Mouse (Mus musculus): ENCODE data around the gene Tlr6.

Tlr6 gene

DNA sequence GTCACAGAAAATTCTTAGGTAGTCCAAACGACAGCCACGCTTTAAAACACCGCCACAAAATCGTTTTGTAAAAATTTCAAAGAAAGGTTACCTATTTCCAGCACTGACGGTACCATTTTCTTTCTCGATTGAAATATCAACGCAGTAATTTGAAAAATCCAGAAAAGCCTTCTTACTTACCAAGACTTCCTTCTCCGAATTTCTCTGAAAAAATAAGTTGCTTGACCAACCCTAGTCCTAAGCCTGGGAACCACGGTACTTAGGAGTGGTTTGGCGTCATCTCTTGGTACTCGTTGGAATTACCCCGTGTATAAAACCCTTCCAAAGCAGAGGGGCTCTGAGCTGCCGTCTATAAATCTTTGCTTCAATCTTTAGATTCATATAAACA is at the start of gene Tlr6:
Tlr6 (minus strand) TSS at position 255 of the 388 bp plus-strand sequence.
- DNase-seq (ENCODE audit: low spot score): no peak

DNA sequence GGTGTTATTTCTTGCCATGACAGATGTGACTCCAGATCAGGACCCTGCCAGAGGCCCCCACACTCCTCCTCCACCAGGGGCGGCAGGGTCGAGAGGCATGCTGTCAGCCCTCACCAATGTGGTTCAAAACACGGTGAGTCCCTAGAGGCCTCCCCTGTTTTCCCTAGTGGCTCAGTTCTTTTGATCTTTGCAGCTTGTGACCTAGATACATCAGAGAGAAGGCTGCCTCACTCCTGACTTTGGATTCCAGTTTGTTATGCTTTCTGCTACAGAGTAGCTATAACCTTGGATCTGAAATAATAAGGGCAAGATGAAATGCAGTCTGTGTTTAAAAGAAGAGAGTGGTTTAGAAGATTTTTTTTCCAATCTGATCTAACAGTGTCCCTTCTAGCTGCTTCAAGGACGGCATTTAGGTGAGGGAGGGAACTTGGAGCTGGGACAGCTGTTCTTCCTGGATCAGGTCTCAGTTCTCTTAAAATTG is 46.2 kb upstream of the Tlr6 start:
- DNase-seq (ENCODE audit: low spot score): no peak

DNA sequence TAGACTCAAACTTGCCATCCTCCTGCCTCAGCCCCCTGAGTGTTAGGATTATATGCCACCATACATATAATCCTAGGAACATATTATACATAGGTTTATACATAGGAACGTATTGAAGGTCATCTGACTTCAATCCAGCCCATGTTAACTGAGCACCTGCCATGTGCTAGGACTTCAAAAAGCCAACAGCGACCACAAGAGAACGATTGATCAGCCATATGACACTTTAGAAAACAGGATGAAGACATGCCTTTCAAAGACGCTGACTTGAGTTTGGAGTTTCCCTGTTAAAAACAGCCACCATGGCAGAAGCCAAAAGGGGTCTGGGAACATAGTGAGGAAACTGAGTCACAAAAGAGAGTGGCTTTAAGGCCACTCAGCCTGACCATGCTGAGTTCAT is 45.4 kb upstream of the Tlr6 start:
- no peak for DNase-seq (ENCODE audit: low spot score)

DNA sequence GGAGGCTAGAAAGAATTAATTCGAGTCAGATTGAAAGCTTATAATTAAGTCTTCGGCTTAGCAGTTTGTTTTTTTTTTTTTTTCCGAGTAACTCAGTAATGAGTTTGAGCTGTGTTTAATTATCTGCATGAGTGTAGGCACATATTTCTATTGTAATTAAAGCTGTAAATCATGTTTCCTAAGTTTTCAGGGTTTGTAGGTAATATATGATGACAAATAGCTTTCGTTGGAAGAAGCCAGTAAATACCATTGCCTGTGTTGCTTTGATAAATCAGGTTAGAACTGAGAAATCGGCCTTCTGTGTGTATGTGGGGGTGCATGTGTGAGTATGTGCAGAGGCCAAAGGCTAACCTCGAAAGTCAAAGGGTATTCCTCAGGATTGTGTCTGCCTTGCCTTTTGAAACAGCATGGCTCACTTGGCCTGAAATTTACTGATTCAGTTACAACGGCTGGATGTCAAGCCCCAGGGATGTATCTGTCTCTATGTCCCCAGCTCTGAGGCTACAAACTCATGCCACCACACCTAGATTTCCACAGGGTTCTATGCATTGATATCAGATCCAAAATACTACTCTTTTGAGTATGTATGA is 44.1 kb upstream of the Tlr6 start:
- DNase-seq (ENCODE audit: low spot score): no peak

DNA sequence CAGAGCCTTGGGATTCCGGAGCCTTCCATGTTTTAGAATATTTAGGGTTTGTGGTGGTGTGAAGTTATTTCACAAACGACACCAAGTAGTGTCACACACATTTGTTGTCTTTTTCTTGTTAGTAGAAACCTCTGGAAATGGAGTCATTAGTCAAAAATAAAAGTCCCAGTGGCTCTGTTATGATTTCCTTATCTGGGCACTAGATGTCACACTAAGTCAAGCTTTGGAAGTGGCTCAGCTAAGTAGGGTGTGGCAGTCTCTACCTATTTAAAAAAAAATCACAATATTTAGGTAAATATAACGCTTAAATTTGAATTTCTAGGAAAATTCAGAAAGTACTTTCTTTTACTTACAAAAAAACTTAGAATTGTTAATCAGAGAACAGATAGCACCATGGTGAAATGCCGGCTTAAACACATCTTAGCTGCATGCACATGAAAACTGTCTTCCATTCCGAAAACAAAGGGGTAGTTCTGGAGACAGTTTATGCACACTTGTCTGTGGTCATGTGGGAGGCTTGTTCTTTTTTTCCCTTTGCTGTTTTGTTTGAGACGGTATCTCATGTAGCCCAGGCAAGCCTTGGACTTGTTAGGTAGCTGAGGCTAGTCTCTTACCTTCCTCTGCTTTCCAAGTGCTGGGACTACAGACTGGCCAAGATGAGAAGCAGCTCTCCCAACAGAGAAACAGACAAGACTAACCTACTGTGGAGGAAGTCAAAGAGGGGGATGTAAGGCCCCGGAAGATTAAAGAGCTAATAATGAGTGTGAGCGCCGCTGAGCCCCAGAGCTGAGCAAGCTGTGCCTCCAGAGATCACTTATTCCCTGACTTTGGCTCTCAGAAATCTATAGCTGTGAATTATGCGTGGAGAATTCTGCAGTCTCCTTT is 43.3 kb upstream of the Tlr6 start:
- DNase-seq (ENCODE audit: low spot score): no peak

DNA sequence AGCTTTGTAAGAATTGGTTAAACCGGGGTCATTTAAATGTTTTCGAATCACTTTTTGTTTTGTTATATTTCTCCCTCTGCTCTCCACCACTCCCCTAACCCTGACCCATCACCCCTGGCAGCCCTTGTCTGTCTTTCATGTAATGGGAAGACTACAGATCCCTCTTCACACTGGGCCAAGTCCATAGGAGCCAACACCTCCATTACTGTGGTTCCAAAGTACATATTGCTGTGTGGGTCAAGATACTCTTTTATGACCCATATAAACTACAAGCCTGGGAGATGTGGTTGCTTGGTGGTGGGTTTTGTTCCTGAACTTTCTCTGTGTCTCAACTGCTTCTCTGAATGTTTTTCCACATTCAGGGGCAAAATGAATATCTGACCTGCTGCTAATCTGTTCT is 35.5 kb upstream of the Tlr6 start:
- DNase-seq (ENCODE audit: low spot score): no peak

DNA sequence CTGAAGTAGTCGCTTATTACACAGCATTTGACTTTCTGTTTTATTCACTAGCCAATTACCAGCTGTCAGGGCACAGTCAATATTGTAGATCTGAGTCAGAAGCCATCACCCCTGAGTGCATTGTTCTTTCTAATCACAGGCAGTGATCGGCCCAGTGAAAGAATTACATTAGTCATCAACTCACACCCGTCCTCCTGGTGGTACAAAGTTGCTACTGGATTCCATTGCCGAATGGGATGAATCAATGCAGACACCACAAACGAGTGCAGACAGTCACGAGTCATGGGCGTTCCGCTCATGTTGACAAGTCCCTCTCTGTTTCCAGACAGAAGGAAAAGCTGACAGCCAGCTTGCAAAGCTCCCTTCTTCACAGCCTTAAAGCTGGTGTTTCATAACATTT is 32.6 kb upstream of the Tlr6 start:
- no peak for DNase-seq (ENCODE audit: low spot score)

DNA sequence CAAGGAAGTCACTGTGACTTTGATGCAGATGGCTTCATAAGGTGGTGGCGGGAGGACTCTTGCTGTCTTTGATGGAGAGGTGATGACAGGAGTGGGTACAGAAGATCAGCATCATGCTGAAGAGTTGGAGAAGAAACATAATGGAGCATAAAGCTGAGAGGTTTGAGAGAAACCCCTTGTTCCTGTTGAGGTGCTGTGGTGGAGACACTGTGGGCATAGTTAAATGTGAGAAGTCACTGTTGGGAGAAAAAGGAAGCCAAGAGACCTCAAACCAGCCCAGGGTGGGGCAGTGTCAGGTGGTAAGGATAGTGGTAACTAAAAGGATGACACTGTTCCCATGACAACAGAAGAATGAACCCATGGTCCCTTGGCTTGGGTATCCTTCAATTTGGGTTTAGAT is 30.0 kb upstream of the Tlr6 start:
- no peak for DNase-seq (ENCODE audit: low spot score)

DNA sequence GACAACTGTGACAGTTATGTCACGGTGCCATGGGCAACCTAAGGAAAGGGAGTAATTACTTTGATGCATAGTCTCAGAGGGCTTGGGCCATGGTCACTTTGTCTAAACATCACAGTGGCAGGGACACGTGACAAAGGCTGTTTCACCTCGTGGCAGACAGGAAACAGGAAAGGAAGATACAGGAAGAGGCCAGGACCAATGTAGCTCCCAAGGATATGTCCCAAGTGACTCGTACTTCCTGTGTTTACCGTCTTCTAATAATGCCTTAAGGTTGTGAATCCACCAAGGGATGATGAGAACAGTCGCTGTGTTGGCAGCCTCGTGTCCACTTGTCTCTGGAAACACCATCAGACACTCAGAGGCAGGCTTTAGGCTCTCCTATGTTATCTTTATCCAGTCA is 26.1 kb upstream of the Tlr6 start:
- no peak for DNase-seq (ENCODE audit: low spot score)

DNA sequence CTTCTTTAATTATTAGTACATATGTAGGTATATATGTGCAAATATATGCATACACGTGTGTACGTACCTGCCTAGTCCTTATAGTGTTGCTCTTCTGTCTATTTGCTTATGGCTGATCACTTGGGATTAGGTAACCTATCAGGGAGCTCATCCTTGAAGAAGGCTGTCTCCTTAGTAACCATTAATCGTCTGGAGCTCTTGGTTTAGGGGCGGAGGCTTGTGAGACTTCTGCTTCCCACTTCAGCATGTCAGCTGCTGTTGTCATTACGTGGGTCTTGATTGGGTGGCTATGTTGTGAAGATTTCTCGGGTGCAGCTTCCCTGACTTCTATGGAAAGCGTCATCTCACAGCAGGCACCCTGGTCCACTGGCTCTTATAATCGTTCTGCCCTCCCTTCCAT is 17.2 kb upstream of the Tlr6 start:
- no peak for DNase-seq (ENCODE audit: low spot score)

DNA sequence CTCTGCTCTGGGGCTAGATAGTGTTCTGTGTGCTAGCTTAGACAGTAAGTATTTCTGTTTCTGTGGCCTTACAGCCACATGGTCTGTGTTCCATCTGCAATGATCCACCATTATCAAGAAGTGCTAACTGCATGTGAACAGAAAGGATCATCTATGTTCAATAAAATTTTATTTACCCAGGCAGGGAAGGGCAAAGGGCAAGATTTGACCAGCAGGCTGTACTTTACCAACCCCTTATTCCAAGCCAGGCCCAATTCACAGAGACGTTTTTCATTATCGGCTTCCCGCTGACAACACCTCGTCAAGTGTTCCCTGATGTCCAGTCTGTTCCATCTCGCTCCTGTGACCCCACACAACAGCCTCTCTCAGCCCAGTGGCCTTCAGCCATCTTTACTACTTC is 15.2 kb upstream of the Tlr6 start:
- no peak for DNase-seq (ENCODE audit: low spot score)

DNA sequence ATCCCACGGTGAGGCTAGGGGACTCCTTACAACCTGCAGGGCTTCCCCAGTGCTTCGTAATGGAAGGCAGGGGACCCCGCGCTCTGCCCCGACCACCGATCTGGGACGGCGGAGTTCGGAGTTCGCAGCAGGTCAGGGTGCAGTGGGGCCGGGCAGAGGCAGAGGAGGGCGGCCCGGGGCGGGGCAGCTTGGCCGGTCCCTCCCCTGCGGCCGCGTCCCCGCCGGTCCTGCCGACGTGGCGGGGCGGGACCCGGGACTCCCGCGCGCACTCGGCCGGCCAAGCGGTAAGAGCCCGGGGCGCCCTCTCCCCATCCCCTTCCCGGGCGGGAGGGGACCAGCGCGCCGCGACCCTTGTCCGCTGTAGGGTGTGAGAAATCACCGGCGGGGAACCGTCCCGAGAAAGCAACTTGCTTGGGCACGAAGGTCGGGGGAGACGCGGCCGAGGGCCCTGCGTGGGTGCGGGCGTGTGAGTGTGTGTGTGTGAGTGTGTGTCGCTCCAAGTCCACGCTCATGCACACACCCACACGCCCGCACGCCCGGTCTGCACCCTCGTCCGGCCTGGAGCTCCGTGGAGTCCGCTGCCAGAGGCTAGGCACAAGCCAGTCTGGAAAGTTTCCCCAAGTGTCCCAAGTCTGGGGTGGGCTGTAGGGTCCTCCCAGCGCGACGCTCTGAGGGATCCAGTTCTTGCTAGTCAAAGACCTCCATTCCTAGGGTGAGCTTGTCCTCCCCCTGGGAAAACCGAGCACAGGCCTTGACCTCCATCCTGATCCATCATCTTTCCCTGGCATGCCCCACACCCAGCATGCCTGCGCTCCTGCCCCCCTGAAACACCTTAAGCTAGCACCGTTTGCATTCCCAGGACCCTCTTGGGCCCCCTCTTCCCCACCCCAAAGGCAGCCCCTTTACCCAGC is 10.2 kb upstream of the Tlr6 start, which contains the start of gene Fam114a1:
Fam114a1 (plus strand) TSS at position 211 of the 911 bp plus-strand sequence.
- no peak for DNase-seq (ENCODE audit: low spot score)

DNA sequence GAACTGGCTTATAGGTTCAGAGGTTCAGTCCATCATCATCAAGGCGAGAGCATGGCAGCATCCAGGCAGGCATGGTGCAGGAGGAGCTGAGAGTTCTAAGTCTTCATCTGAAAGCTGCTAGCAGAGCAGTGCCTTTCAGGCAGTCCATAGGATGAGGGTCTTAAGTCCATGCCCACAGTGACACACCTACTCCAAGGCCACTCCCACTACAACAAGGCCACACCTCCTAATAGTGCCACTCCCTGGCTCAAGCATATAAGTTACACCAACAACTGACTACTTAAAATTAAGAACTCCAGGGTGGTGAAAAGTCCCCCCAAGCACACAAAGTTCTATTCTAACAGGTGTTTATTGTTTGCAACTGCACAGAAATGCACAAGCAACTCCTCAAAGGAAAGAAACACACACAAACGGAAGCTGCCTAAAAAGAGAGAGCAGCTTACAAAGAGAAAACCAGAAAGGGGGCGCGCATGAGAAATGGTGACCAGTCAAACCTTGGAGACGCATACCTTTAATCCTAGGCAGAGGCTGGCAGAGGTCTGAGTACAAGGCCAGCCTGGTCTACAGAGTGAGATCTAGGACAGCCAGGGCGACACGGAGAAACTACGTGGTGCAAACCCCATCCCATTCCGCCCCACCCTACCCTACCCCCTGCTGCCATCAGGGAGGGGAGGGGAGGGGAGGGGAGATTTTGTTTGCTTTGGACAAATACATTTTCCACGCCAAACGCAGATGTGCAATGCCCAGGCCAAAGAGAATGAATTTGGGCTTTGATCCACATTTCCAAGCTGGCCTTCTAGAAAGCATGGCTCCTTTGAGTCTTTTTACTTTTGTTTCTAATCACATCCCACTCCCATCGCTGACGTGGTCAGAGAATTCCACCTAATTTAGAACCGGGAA is 9.3 kb upstream of the Tlr6 start:
- DNase-seq (ENCODE audit: low spot score): no peak

DNA sequence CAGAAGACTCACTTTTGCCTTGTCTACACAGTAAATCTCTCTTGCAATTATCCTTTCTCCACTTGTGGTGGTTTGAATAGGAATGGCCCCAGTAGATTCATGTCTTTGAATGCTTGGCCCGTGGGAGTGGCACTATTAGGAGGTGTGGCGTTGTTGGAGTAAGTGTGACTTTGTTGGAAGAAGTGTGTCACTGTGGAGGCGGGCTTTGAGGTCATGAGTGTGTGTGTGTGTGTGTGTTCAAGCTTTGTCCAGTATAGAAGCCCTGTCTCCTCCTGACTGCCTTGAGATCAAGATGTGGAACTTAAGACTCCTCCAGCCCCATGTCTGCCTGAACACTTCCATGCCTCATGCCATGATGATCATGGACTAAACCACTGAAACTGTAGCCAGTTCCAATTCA is 3.8 kb upstream of the Tlr6 start:
- no peak for DNase-seq (ENCODE audit: low spot score)

DNA sequence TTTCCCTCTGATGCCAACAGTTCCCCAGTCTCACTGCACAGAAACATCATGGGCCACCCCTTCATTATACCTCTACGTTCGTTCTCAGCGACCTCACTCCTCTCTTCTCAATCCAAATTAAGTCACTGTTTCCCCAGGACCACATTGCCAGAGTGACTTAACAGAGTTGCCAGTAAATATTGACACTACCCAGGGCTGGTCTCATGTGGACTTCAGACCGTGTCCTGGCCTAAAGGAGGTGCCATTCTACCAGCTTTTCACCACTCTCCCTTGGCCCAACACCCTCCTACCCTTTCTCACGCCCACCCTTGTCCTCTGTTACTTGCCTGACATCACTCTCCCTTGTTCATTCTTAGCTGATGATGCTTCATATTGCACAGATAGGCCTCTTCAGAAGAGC is 3.4 kb upstream of the Tlr6 start:
- no peak for DNase-seq (ENCODE audit: low spot score)

DNA sequence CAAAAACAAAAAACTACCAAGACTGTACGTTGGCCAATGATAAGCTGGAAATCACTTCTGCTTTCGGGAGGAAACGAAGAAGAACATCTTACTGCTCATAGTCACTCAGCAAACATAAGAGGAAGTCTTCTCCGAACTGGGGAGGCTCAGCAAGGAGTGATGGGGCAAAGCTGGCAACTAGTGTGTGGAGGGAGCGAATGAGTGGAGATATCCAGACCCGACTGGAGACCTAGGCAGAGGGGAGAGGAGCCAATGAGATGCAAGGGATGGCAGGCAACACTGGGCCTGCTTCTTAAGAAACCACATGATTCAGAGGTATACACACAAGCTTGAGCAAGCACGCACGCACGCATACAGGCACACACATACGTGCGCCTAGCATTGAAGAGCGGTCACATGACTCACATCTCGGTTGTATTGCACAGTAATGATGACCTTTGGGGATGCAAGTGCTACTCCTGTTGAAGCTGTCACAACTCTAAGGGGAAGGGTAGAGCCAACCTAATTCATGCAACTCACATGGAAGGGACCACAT is 1.0 kb upstream of the Tlr6 start:
- no peak for DNase-seq (ENCODE audit: low spot score)

DNA sequence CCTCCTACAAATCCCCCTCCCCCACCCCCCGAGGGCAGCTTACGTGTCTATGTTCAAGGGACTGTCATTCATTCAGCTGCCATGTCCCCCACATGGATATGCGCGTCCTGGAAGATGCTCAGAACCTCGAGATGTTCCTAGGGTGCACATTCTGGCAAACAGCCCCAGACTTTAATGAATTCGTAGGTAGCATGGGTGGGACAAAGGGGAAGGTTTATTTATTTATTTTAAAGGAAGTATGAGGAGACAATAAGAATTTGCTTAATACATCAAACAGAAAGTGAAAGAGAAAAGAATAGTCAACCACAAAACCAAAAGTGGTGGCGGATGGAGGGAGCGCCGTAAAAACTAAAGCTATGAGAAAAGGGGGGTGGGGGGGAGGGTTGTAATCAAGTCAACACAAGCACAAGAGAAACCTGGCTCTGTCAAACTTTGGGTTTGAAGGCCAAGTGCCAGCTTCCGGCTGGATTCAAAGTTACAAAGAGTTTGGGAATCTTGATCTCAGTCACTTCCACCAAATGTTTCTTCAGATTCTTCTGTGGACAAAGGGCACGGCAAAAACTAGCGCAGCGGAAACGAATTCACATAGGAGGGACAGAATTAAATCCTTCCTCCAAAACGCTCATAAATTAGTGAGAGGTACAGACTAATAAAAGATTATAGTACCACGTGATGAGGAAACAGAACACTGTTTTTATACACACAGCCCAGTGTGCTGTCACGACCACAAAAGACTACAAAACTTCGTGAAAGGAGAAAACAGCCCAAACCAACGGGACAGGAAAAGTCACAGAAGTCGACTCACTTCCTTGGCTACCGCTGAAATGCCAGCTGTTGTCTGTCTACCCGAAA is 680 bp downstream of the Tlr6 start:
- DNase-seq (ENCODE audit: low spot score): no peak

DNA sequence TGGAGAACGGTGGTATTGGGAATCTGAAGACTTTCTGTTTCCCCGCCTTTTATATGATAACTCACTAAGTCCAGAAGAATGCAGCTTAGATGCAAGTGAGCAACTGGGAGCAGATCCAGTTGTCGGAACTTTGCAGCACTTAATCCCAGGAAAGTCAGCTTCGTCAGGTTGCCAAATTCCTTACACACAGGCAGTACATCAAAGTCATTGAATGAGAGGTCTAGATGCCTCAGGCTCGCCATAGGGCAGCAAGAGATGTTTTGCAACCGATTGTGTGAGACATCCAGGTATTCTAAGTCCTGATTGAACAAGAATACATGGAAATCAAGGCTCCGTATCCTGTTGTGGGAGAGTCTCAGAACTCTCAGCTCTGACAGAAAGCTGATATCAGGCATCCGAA is 5.0 kb downstream of the Tlr6 start:
- DNase-seq (ENCODE audit: low spot score): no peak

DNA sequence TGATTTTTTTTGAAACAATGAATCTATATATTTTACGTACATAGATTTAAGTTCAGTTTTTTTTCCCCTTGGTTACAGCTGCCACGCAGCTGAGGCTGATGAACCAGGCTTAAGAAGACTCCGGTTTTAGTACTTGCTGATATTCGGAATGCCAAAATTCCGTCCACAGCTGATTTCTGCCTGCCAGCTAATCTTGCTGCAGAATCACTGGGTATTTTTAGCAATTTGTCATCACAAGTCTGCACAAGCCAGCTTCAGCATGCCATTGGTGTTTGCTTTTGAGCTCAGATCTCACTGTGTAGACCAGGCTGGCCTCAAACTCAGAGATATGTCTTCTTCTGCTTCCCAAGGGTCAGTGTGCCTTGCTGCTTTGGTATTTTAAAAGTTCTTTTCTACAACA is 8.4 kb downstream of the Tlr6 start:
- no peak for DNase-seq (ENCODE audit: low spot score)

DNA sequence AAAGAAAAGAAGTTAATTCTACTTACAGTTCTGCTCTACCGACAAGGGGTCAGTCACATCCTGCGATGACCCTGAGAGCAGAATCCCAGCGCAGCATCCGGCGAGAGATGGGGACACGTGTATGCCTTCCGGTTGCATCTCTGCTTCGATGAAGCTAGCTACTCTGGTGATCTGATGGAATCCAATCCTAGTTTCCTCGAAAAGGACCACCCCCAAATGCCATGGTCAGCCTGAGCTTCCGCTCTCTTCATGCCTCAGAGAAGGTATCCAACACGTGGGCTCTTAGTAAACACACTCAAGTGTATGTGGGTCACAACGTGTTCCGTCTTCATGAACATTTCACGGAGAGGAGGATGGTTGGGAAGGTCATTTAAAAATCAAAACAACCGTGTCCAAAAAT is 27.1 kb downstream of the Tlr6 start:
- DNase-seq (ENCODE audit: low spot score): no peak
